Mouse (Mus musculus): ENCODE measurements around the gene Pxn. TPM values are rescaled to one million over a fixed set of nuclear protein-coding genes. Genes with fewer than 3 reads are reported as not detected.
A peak's percentile ranks its signal among the peaks of the same experiment; 100 is the strongest.
"Not testable (repeated sequence)": the region's sequence is repeated elsewhere in the genome, so short reads cannot be mapped to it uniquely, and the experiment has no call there.

Pxn gene
- polyA plus RNA-seq, 1 experiment, result 35.1 TPM

DNA sequence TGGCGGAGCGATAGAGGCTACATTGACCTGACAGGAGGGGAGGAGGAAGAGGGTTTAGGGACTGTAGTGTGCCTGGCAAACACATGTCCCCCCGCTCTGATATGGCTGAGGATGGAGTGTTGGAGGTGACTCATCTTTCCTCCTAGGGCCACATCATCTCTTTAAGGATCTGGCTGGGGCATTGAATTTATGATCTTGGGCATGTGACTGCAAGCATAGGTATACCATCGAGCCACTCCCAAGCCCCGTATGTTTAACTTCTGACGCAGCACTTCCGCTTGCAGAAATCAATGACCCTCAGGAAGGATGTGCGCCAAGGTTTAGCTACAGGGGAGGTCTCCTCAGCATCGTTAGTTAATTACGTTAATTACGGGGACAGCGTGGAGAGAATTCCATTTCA lies 3.4 kb upstream of the Pxn start:
- no peak for TF ChIP-seq EP300 (IDR thresholded peaks at IDR 0.05; ENCODE audit: insufficient read depth, low read depth, low read length)
- no peaks in the 10 kb centered on the region for H3K36me3 ChIP-seq (ENCODE audit: control insufficient read depth, insufficient read depth, low read length, poor library complexity, severe bottlenecking)
- no peaks in the 10 kb centered on the region for H3K4me1 ChIP-seq (ENCODE audit: control insufficient read depth, insufficient read depth, low read length)
- H3K4me3 ChIP-seq (ENCODE audit: low read depth, low read length), result no peak overlapping the region
- H3K27me3 ChIP-seq (ENCODE audit: control insufficient read depth, insufficient read depth, low read length, poor library complexity, severe bottlenecking), result no peaks in the 10 kb centered on the region
- peak overlapping the region; percentile 33; the same call in 1 of the 2 replicates for H3K9ac ChIP-seq (ENCODE audit: low read depth, poor library complexity, severe bottlenecking)
- H3K9me3 ChIP-seq (replicated peaks; ENCODE audit: control insufficient read depth, insufficient read depth, low read length, poor library complexity, severe bottlenecking), result no peaks in the 10 kb centered on the region
- H3K27ac ChIP-seq (ENCODE audit: insufficient read depth, low read length), result no peak overlapping the region

DNA sequence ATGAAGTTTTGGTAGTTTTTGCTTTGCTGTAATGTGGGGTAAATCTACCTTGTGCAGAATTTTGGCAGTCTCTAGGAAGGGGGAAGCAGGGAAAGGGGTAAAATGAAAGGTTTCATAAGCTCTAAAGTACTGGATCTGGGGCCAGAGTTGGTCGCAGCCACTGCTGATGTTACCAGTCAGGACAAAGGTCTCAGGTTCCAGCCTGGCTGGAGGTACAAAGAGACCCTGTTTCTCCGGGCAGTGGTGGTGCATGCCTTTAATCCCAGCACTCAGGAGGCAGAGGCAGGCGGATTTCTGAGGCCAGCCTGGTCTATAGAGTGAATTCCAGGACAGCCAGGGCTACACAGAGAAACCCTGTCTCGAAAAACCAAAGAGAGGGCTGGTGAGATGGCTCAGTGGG lies 859 bp upstream of the Pxn start:
- H3K9me3 ChIP-seq (replicated peaks; ENCODE audit: control insufficient read depth, insufficient read depth, low read length, poor library complexity, severe bottlenecking); H3K27ac ChIP-seq (ENCODE audit: insufficient read depth, low read length); H3K4me3 ChIP-seq (ENCODE audit: low read depth, low read length); H3K4me1 ChIP-seq (ENCODE audit: control insufficient read depth, insufficient read depth, low read length); H3K36me3 ChIP-seq (ENCODE audit: control insufficient read depth, insufficient read depth, low read length, poor library complexity, severe bottlenecking); H3K9ac ChIP-seq (ENCODE audit: low read depth, poor library complexity, severe bottlenecking); H3K27me3 ChIP-seq (ENCODE audit: control insufficient read depth, insufficient read depth, low read length, poor library complexity, severe bottlenecking): not testable (repeated sequence)

DNA sequence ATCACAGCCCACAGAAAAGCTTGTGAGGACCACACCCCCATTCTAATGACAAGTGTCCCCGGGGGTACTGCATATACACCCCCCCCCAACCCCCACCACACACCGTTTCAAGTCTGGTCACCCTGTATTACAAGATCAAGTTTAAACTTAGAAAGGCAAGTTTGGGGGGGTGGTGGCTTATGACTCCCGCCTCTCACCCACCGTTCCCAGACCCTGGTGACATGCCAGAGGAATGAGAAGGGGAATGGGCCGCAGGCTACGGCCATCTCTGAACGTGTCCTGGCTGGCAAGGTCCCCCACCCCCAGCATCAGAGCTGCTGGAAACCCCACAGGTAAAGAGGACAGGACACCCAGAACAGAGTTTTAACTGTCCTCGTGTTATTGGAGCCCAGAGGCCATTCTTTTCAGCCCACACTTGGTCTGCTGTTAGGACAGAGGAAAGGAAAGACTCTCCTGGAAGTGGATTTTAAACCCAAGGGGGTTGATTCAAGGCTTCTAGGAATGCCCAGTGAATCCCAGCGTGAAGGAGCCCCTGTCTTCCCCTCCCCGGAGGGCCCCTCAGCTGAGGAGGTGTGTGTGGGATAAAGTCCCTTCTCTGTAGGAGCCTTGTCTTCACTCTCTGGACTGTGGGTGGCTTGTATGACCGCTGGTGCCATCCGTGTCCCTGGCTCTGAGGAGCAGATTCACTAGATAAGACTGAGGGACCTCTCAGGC lies 948 bp downstream of the Pxn start:
- no peak for TF ChIP-seq EP300 (IDR thresholded peaks at IDR 0.05; ENCODE audit: insufficient read depth, low read depth, low read length)
- no peak for TF ChIP-seq CTCF (IDR thresholded peaks at IDR 0.05; ENCODE audit: low read depth, low read length)
- no peaks in the 10 kb centered on the region for H3K27me3 ChIP-seq (ENCODE audit: control insufficient read depth, insufficient read depth, low read length, poor library complexity, severe bottlenecking)
- H3K36me3 ChIP-seq (ENCODE audit: control insufficient read depth, insufficient read depth, low read length, poor library complexity, severe bottlenecking), result no peaks in the 10 kb centered on the region
- peak overlapping the region; percentile 93 for H3K9ac ChIP-seq (ENCODE audit: low read depth, poor library complexity, severe bottlenecking)
- peak overlapping the region; percentile 94 for H3K4me3 ChIP-seq (ENCODE audit: low read depth, low read length)
- H3K4me1 ChIP-seq (ENCODE audit: control insufficient read depth, insufficient read depth, low read length), result peaks cover 3% of the 10 kb centered on the region
- H3K27ac ChIP-seq (ENCODE audit: insufficient read depth, low read length), result no peak overlapping the region
- H3K9me3 ChIP-seq (replicated peaks; ENCODE audit: control insufficient read depth, insufficient read depth, low read length, poor library complexity, severe bottlenecking), result no peaks in the 10 kb centered on the region

DNA sequence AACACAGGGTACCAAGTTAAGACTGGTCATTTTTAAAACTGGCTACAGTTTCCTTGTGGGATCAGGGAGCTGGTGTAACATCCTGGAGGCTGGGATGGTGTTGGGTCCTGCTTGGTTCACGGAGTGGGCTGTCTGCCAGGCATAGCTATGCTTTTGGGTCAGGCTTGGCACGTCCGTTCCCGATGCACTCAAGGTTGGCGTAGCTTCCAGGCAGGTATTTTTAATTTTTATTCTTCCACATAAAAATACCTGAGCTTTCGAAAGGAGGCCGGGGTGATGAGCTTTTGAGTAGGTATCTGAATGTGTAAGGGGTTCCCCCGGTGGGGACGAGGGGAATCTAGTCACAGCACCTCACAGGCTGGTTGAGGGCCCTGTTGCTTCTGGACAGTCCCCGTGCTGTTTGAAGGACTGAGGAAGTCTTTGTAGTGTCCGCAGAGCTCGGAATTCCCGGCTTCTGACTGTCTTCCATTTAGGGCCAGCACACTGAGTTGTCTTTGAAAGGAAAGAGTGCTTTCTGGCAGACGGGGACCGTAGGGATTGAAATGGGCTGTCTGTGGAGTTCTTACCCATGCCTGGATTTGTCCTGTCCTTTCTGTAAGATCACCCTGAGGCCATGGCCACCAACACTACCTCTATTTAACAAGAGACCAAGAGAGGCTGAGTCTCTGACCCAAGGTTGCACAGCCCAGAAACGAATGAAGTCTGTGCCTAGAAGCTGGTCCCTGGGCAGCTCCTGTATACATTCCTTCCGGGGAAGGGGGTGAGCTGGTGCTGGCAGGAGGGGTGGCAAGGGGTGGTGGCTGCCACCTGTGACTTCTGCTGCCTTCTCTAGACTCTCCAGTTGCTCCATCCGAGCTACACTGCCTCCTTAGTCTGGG lies 1.7 kb downstream of the Pxn start:
- Histone ChIP-seq H3K9me3 (replicated peaks; ENCODE audit: control insufficient read depth, insufficient read depth, low read length, poor library complexity, severe bottlenecking) (no peaks in the 10 kb centered on the region), H3K4me1 (ENCODE audit: control insufficient read depth, insufficient read depth, low read length) (peaks cover 3% of the 10 kb centered on the region), H3K4me3 (ENCODE audit: low read depth, low read length) (no peak overlapping the region), H3K27me3 (ENCODE audit: control insufficient read depth, insufficient read depth, low read length, poor library complexity, severe bottlenecking) (no peaks in the 10 kb centered on the region), H3K36me3 (ENCODE audit: control insufficient read depth, insufficient read depth, low read length, poor library complexity, severe bottlenecking) (no peaks in the 10 kb centered on the region), H3K27ac (ENCODE audit: insufficient read depth, low read length) (no peak overlapping the region), H3K9ac (ENCODE audit: low read depth, poor library complexity, severe bottlenecking) (no peak overlapping the region)
- TF ChIP-seq POLR2A (IDR thresholded peaks at IDR 0.05; ENCODE audit: insufficient read depth, low read length) (no peak), EP300 (IDR thresholded peaks at IDR 0.05; ENCODE audit: insufficient read depth, low read depth, low read length) (no peak), CTCF (IDR thresholded peaks at IDR 0.05; ENCODE audit: low read depth, low read length) (no peak)

DNA sequence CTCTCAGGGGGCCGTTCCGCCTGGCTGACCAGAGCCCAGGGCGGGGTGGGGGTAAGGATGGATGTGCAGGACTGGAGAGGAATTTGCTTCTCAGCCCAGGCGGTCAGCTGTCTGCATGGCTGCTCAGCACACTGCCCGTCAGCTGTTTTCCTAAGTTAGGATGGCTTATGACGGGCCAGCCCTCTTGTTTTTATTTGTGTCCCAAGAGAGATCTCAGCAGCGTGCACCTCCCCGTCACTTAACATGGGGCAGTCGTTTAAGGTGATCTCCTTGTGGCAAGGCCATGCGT lies 2.3 kb downstream of the Pxn start:
- Histone ChIP-seq H3K4me1 (ENCODE audit: control insufficient read depth, insufficient read depth, low read length) (peaks cover 3% of the 10 kb centered on the region), H3K4me3 (ENCODE audit: low read depth, low read length) (no peak overlapping the region), H3K36me3 (ENCODE audit: control insufficient read depth, insufficient read depth, low read length, poor library complexity, severe bottlenecking) (no peaks in the 10 kb centered on the region), H3K27ac (ENCODE audit: insufficient read depth, low read length) (no peak overlapping the region), H3K9ac (ENCODE audit: low read depth, poor library complexity, severe bottlenecking) (no peak overlapping the region), H3K27me3 (ENCODE audit: control insufficient read depth, insufficient read depth, low read length, poor library complexity, severe bottlenecking) (no peaks in the 10 kb centered on the region), H3K9me3 (replicated peaks; ENCODE audit: control insufficient read depth, insufficient read depth, low read length, poor library complexity, severe bottlenecking) (no peaks in the 10 kb centered on the region)
- TF ChIP-seq CTCF (IDR thresholded peaks at IDR 0.05; ENCODE audit: low read depth, low read length), result no peak

DNA sequence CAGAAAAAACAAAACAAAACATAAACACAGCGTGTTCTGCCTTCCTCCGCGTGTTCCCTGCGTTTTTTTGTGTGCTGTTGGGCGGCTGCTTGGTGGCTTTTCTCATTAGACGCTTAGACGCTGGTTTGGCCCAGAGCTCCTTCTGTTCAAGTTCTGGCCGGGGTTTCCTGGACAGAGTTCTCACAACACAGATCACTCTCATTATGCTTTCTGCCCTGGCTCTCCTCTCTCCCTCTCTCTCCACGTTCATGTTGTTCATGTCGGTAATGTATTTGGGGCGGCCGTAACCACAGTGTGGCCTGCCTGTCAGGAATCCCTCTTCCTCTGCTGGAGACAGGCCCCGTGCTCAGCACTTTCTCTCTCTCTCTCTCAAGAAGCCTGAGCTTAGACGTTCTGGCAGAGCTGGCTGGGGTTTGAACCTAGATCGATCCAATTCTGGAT lies 2.9 kb downstream of the Pxn start:
- Histone ChIP-seq H3K27ac (ENCODE audit: insufficient read depth, low read length) (no peak overlapping the region), H3K9ac (ENCODE audit: low read depth, poor library complexity, severe bottlenecking) (peak overlapping the region; percentile 8; the same call in 1 of the 2 replicates), H3K4me3 (ENCODE audit: low read depth, low read length) (no peak overlapping the region), H3K36me3 (ENCODE audit: control insufficient read depth, insufficient read depth, low read length, poor library complexity, severe bottlenecking) (no peaks in the 10 kb centered on the region), H3K27me3 (ENCODE audit: control insufficient read depth, insufficient read depth, low read length, poor library complexity, severe bottlenecking) (no peaks in the 10 kb centered on the region), H3K4me1 (ENCODE audit: control insufficient read depth, insufficient read depth, low read length) (peaks cover 5% of the 10 kb centered on the region), H3K9me3 (replicated peaks; ENCODE audit: control insufficient read depth, insufficient read depth, low read length, poor library complexity, severe bottlenecking) (no peaks in the 10 kb centered on the region)
- TF ChIP-seq POLR2A (IDR thresholded peaks at IDR 0.05; ENCODE audit: insufficient read depth, low read length), result no peak
- TF ChIP-seq CTCF (IDR thresholded peaks at IDR 0.05; ENCODE audit: low read depth, low read length), result no peak
- no peak for TF ChIP-seq EP300 (IDR thresholded peaks at IDR 0.05; ENCODE audit: insufficient read depth, low read depth, low read length)
